Mouse (Mus musculus): ENCODE measurements at regions not wholly inside any gene's neighbourhood (a gene's known extent, or its start where the extent isn't known, plus 50 kb on each side); places are given as distances from the start of the nearest gene placed in this dataset.

DNA sequence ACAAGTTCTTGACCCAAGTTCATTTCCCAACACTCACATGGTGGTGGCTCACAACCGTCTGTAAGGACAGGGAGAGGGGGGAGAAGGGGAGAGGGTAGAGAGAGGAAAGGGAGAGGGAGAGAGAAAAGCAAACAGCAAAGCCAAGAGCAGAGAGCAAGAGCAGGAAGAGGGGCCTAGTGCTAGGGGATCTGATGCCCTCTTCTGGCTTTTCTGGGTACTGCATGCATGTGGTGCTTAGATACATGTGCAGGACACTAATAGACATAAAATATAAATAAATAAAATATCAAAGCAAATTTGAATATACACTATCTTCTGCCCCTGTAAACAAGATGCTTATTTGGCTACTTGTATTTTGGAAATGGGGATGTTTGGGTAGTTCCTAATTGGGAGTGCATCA lies 91.2 kb downstream of the Rnf138rt1 start:
- TF ChIP-seq CTCF (IDR thresholded peaks at IDR 0.05; ENCODE audit: low read depth, low read length) (peak; percentile 55), POLR2A (IDR thresholded peaks at IDR 0.05; ENCODE audit: extremely low read depth, insufficient read depth, low read length) (no peak)

Data from liver, adult 2 months (tissue).